Mouse (Mus musculus) cerebellum, adult 2 months (tissue): Measurements from ENCODE around the gene Pmfbp1.

Source experiments
- CTCF ChIP-seq: fragments of 200-500 bp; IDR thresholded peaks from 2 replicates; pipeline ENCODE4 v1.5.1; 2011; ENCODE audit warnings: low read depth, mild to moderate bottlenecking, control low read depth, low read length, moderate library complexity, borderline replicate concordance; ENCODE audit not compliant: insufficient read depth
- POLR2A ChIP-seq: fragments of 200-500 bp; IDR thresholded peaks from 2 replicates; pipeline ENCODE4 v1.6.1; 2011; ENCODE audit warnings: low read length, control low read depth, borderline replicate concordance; ENCODE audit not compliant: insufficient read depth

- TF ChIP-seq POLR2A (no peak), CTCF (no peak)
These were observed 36.4 kb upstream of the Pmfbp1 start for GRCm38 (mm10) chr8:109457387-109457786.
